Mouse (Mus musculus) kidney, postnatal 25 days (tissue): ENCODE results near the gene Adprh.
"Not testable (repeated sequence)": the region's sequence is repeated elsewhere in the genome, so short reads cannot be mapped to it uniquely, and the experiment has no call there.

Experiments used
- DNase-seq, 2 experiments: peaks; one replicate each; pipeline ENCODE4 v3.0.0; 2021; ENCODE audit warnings: mixed read lengths in 2 of 2

The Adprh gene

DNA sequence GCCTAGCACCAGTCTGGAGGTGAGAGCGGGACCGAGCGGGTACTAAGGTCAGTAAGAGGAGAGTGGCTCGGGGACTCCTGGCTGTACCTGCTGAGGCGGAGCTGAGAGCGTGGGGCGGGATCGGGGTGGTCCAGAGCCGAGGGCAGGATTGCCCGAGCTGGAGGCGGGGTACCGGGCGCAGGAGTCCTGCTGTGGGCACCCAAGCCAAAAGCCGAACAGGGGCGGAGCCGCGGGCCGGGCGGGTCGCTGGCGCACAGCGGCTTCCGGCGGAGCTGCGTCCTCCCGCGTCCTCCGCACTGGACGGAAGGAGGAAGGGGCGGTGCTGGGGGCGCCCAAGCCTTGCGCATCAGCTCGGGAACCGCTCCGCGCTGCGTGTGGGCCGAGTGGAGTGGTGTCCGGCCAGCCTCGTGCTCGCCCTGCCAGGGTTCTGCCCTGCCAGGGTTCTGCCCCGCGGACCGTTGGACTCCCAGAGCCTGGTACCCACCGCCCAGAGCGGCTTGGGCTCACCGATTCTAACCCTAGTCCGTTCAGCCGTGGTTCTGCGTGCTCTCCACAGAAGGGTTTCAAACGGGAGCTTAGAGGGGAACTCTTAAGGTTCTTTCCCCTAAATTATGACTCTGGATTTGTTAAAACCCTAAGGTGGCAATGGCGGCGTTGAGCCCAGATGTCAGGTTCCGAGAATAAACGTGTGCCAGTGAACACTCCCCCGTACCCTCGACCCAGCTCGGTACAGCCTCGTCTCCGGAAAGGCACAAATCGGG is at the start of gene Adprh:
TSS of gene Adprh (minus strand) at position 262 of the 761 bp plus-strand sequence.
- DNase-seq = peak; percentile 93 to 98

GRCm38 (mm10) chr16:38496604-38497140 is 44.2 kb upstream of the Adprh start:
- no peak for DNase-seq

- peak in 1 of 2 experiments; percentile 12 for DNase-seq
Measured at GRCm38 (mm10) chr16:38493890-38494289, 41.4 kb upstream of the Adprh start.

DNA sequence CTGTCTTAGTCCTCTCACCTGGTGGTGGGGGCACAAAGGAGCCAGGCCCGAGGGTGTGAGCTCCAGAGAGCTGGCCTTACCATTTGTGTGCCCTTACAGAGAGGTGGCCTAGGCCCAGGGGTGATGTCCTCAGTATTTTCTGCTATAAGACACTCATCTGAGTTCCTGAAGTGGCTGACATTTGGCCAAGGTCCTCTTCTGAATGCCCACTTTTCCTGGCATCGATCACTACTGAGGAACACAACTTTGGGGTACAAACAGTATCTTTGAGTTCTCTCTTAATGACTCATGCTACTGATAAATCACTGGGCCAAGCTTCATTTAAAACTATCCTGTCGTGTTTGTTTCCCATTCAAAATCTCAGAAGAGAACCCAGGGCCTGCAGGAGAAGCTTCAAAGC is 40.0 kb upstream of the Adprh start:
- DNase-seq = no peak

DNA sequence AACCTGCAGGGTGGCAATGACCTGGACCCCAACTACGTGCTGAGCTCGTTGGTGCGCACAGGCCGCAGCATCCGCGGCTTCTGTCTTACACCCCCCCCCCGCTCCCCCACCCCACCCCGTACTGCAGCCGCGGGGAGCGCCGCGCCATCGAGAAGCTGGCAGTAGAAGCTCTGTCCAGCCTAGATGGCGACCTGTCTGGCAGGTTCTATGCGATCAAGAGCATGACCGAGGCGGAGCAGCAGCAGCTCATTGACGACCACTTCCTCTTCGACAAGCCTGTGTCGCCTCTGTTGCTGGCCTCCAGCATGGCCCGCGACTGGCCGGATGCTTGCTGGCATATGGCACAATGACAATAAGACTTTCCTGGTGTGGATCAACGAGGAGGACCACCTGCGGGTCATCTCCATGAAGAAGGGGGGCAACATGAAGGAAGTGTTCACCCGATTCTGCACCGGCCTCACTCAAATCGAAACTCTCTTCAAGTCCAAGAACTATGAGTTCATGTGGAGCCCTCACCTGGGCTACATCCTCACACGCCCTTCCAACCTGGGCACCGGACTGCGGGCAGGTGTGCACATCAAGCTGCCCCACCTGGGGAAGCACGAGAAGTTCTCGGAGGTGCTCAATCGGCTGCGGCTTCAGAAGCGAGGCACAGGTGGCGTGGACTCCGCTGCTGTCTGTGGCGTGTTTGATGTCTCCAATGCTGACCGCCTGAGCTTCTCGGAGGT is 31.2 kb upstream of the Adprh start:
- DNase-seq = peak in 1 of 2 experiments; percentile 36

GRCm38 (mm10) chr16:38482780-38483562 is 30.5 kb upstream of the Adprh start:
- peak; percentile 42 to 65 for DNase-seq

DNA sequence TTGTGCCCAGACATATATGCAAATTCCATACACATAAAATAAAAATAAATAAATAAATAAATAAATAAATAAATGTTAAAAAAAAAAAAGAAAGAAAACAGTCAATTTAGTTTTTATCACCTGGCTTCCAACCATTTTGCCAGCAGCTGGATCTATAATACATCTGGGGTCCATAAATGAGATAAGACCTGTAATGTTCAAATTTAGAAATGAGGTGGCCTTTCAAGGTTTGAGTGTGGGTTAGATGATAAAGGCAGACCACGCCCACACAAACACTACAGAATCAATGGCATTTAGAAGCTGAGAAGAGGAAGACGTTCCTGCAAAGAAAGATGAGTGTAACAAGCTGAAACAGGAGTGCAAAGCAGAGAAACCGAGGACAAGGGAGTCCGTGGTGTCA is 28.8 kb upstream of the Adprh start:
- DNase-seq = no peak

DNA sequence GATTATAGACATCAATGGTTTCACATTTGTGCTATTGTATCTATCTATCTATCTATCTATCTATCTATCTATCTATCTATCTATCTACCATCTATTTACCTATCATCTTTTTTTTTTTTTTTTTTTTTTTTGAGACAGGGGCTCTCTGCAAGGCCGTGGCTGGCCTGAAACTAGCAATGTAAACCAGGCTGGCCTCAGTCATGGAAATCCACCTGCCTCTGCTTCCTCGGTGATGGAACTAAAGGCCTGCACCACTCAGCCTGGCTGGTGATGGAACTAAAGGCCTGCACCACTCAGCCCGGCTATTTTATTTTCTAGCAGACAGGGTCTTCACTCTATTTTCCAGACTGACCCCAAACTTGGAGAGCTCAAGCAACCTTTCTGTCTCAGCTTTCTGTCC is 25.8 kb upstream of the Adprh start:
- no peak for DNase-seq

- DNase-seq = not testable (repeated sequence)
Measured at GRCm38 (mm10) chr16:38477241-38477608, 24.7 kb upstream of the Adprh start.

GRCm38 (mm10) chr16:38476312-38477240 is 24.1 kb upstream of the Adprh start:
- DNase-seq = peak in 1 of 2 experiments; percentile 27

DNA sequence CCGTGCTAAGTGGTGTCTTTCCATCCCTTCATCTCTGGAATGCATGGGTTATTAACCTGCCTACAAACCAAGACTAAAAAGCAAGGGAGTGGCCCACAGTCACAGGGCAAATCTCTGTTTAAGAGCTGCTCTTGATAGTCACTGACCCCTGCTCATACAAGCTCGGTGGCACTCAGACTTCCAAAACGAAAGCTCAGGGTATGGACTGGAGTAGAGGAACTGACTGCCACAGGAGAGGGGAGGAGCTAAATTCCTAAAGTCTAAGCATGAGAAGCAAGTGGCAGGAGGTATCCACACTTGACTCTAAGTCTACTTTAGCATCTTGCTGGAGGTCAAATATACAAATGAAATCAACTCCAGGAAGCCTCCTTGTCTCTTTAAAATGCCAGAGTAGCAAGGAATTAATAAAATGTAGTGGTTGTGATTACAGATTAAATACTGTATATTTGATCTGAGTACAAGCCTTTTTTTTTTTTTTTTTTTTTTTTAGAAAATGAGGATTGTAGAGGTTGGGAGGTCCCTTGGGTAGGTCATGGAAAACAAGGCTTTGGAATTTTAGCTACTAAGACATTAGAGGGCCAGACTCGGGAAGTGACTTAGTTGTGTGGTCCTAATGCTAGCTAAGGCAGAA is 23.3 kb upstream of the Adprh start:
- no peak for DNase-seq

- no peak for DNase-seq
Measured at GRCm38 (mm10) chr16:38474677-38475286, 22.3 kb upstream of the Adprh start.

- DNase-seq = no peak
Measured at GRCm38 (mm10) chr16:38473661-38474060, 21.2 kb upstream of the Adprh start.

GRCm38 (mm10) chr16:38472507-38472873 is 20.0 kb upstream of the Adprh start:
- no peak for DNase-seq

DNA sequence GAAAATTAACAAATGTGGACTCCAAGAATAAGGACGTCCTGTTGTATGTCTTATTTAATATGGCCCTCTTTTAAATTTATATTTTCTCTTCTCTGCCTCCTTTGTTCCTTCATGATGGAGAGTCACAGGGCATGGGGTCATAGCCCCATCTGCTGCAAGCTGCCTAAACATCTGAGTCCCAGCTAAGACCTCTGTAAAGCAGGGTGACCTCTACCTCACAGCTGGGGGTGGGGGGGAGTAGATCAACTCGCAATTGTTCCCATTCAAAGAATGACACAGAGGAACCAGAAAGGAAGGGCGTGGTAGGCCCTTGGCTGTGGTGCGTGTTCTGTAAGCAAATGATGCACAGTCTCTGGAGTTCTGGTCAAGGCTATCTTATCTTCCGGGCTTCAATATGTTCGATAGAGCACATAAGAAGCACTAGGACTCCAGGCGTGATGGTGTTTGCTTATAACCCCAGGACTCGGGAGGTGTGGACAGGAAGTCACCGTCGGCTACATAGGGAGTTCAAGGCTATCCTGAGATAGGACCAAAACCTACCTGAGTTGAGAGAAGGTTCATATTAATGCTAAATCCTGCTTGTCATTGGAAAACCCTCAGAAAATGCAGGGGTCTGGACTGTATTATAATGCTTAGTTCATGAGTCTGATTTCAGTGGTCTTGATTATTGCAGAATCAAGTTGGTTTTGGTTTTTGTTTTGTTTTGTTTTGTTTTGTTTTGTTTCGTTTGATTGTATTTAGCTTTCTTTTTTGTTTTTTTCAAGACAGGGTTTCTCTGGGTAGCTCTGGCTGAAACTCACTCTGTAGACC is 19.4 kb upstream of the Adprh start:
- no peak for DNase-seq

- DNase-seq = no peak
Measured at GRCm38 (mm10) chr16:38469437-38469836, 16.9 kb upstream of the Adprh start.

DNA sequence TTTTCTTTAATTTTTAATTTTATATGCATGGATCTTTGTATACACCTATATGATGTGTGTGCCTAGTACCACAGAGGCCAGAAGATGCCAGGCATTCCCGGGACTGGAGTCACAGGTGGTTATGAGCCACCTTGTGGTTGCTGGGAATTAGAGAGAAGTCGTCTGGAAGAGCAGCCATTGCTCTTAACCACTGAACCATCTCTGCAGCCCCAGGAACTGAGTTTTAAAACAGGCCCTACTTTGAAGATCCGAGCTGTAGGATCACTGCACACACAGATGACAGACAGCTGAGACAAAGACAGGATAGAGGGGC is 16.2 kb upstream of the Adprh start:
- peak in 1 of 2 experiments; percentile 35 for DNase-seq

DNA sequence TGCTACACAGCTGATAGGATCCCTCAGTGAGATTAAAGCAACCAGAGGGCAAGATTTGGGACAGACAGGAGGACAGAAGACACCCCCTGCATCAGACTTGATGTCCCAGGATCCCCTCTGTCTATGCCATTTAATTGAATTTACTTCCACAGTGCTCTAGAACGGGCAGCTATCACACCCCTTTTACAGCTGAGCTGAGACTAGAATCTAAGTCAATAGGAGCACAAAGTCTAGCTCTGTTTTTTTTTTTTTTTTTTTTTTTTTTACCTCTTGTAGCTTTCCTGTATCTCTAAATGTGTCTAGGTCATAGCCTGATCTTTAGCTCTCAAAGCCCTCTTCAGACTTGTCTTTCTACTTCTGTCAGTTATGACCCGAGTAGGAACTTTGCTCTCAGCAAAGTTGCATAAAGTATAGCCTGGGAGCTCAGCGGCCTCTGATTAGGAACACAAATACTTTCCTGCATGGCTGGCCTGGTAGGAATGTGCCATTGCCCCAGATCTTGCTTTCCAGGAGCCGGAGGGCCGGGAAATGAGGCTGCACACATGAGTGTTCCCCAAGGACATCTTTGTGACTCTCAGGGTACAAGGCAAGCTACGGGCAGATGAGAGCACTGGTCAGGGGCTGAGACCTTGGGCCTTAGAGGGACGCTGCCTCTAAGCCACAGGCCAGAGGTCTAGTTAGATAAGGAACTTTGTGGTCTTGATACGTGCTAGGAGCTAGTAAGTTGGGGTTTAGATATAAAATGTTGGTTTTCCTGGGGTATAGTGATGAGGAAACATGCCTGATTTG is 15.6 kb upstream of the Adprh start:
- DNase-seq = peak in 1 of 2 experiments; percentile 18

GRCm38 (mm10) chr16:38467091-38467916 is 14.8 kb upstream of the Adprh start:
- no peak for DNase-seq
